Mouse (Mus musculus): ENCODE results near the gene Fras1.

Fras1 gene

GRCm38 (mm10) chr5:96405139-96405842, 31.5 kb downstream of the Fras1 start:
- DNase-seq (ENCODE audit: low spot score in 2 of 2): no peak

GRCm38 (mm10) chr5:96408291-96408690, 34.5 kb downstream of the Fras1 start:
- DNase-seq (ENCODE audit: low spot score in 2 of 2): no peak

- DNase-seq (ENCODE audit: low spot score in 2 of 2): no peak
These were observed 39.1 kb downstream of the Fras1 start for GRCm38 (mm10) chr5:96412754-96413394.

DNA sequence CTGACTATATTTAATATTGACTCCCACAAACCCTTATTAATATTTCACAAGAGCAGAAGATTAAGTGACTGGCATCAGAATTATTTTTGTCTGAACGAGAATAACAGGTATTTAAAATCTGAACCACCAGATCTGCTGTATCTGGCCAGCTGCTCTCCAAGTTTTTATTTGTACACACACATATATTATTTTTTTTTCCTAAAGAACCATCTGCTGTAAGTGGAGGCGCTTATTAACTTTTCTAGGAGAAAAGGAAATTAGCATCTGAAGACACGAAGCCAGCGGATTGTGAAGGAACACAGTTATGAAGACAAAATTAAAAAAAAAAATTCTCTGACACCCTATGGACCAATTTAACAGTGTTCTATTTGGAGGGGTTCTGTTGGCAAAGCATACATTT, 43.4 kb downstream of the Fras1 start:
- no peak for DNase-seq (ENCODE audit: low spot score in 2 of 2)

DNA sequence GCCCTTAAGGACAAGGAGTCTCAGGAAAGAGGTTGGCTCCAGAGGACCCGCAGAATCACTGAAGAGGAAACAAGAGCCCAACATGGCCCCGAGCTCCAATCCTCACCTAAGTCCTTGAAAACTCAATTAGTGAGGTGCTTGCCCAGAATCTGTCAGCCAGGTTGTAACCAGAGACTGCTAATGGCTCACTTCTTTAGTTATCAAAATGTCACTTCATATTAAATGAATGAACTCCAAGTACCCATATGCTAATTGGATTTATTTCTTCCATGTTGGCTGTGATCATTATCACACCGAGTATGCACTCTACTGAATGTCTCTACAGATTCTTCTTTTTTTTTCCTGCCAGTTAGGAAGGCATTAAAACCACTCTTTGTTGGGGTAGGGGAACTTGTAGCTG, 47.8 kb downstream of the Fras1 start:
- no peak for DNase-seq (ENCODE audit: low spot score in 2 of 2)

GRCm38 (mm10) chr5:96422716-96423115, 49.0 kb downstream of the Fras1 start:
- DNase-seq (ENCODE audit: low spot score in 2 of 2): no peak

- DNase-seq (ENCODE audit: low spot score in 2 of 2): no peak
These were observed 51.6 kb downstream of the Fras1 start for GRCm38 (mm10) chr5:96425391-96425790.

- DNase-seq (ENCODE audit: low spot score in 2 of 2): no peak
These were observed 55.9 kb downstream of the Fras1 start for GRCm38 (mm10) chr5:96429532-96430141.

DNA sequence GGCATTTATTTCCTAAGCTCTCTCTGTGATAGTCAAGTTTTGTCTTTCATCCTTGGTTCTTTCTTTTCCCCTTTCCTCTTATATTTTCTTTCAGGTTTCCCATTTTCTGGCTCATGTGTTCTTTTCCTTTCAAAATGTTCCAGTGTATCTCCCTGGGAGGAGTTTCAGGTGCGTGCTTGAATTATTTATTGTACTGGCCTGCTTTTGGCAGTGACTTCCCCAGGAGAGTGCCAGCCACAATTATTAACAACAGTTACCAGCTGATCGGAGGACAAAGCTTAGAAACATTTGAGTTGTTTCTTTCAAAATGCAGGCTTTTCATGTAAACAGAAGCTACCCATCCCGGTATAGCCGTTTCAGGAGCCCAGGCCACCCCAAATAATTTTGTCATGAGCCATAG, 64.1 kb downstream of the Fras1 start:
- no peak for DNase-seq (ENCODE audit: low spot score in 2 of 2)

GRCm38 (mm10) chr5:96439811-96440210, 66.1 kb downstream of the Fras1 start:
- no peak for DNase-seq (ENCODE audit: low spot score in 2 of 2)

DNA sequence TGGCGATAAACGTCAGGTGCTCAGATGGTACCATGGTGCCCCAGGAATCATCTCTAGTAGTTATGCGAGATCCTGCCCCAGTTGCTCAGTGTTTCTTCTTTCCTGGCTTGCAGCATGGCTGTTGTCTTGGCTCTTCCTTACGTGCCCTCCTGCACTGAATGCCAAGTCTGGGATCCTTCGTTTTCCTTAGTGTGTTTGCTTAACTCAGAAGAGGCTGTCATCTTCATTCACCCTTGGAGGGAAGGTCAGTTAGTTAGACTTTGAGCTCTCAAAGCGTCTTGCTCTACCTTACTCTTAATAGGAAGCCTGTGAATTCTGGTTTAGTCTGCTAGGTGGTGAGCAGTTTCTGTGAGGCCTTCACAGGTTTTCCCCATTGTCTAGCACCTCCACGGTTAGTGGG, 73.7 kb downstream of the Fras1 start:
- DNase-seq (ENCODE audit: low spot score in 2 of 2): no peak

- no peak for DNase-seq (ENCODE audit: low spot score in 2 of 2)
These were observed 78.3 kb downstream of the Fras1 start for GRCm38 (mm10) chr5:96452027-96452426.

DNA sequence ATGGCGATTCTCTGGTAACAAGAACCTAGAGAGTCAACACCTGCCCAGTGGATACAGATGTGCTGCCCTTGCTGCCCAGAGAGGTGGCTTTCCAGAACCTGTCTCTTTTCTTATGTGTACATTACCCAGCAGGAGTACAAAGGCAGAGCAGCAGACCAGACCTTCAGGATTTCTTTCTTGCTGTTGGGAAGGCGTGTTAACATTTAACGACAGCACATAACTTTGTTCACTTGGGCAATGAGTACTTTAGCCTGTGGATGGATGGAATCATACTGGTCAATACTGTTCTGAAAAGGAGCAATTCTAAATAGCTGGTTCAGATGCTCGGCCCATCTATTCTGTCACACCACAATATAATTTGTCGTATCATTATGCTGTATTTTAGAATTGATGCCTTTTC, 79.6 kb downstream of the Fras1 start:
- no peak for DNase-seq (ENCODE audit: low spot score in 2 of 2)

GRCm38 (mm10) chr5:96454422-96454821, 80.7 kb downstream of the Fras1 start:
- DNase-seq (ENCODE audit: low spot score in 2 of 2): no peak

- no peak for DNase-seq (ENCODE audit: low spot score in 2 of 2)
These were observed 81.5 kb downstream of the Fras1 start for GRCm38 (mm10) chr5:96455241-96455640.

DNA sequence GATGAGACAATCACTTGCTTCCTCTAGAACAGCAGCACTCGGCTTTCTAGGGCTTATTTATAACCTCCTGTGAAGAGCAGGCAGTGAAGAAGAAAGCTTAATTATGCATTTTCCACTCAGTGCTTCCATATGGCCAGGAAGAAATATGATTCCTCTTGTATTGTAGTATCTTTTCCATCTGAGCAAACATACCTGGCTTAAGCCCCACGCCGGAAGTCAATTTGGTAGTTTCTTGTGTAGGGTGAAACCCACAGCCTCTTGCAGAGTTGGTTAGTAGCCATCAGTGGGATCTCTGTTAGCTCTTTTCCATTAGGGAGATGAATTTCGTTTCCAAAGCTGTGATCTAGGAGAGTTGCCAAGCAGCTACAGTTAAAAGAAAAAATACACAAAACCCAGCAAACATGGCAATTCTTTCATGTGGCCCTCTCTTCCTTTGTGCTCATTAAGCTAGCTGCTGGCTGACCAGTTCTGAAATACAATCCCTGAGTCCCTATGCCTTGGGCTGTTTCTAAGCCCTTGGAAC, 83.7 kb downstream of the Fras1 start:
- DNase-seq (ENCODE audit: low spot score in 2 of 2): no peak

DNA sequence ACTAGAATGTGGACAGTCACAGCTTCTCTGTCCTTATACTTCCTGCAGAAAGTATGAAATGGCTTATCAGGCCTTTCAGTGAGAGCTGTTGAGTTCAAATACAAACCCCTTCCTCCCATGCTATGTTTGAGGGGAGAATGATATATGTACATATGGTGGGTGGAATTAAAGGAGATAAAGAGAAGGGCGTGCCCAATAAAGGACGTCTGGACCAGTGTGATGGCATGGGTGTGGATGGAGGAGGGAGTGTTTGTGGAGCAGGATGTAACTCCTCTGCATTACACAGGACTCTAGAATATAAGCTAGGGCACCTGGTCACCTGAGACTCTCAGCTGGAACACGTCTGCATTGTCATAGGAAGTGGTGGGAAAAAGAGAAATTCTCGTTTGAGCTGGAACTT, 85.8 kb downstream of the Fras1 start:
- no peak for DNase-seq (ENCODE audit: low spot score in 2 of 2)

- no peak for DNase-seq (ENCODE audit: low spot score in 2 of 2)
These were observed 88.4 kb downstream of the Fras1 start for GRCm38 (mm10) chr5:96462197-96462596.

- no peak for DNase-seq (ENCODE audit: low spot score in 2 of 2)
These were observed 92.7 kb downstream of the Fras1 start for GRCm38 (mm10) chr5:96466461-96466860.

- DNase-seq (ENCODE audit: low spot score in 2 of 2): no peak
These were observed 98.2 kb downstream of the Fras1 start for GRCm38 (mm10) chr5:96471995-96472394.

DNA sequence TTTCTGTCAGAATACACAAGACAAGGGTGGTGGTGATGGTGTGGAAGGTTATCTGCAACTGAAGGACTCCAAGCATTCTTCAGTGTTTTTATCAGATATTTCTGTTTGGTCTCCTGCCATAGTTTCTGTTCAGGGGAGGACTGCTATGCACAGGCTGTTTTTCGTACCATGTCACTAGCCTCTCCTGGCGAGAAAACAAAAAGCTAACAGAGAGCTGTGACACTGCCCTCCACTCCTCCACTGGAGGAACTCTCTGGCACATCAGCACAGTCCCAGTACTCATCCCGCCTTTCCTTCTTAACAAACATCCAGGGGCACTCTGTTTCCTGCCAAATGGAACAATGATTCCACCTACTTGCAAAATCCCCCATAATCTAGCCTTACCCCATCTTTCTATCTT, 101.7 kb downstream of the Fras1 start:
- no peak for DNase-seq (ENCODE audit: low spot score in 2 of 2)

- no peak for DNase-seq (ENCODE audit: low spot score in 2 of 2)
These were observed 105.2 kb downstream of the Fras1 start for GRCm38 (mm10) chr5:96479003-96479402.

GRCm38 (mm10) chr5:96481159-96481558, 107.4 kb downstream of the Fras1 start:
- DNase-seq (ENCODE audit: low spot score in 2 of 2): no peak

All from frontal cortex, postnatal 25 days (tissue).